Mouse (Mus musculus) lung, postnatal 4 days (tissue): ENCODE measurements at regions not wholly inside any gene's neighbourhood (a gene's known extent, or its start where the extent isn't known, plus 50 kb on each side); places are given as distances from the start of the nearest gene placed in this dataset.
A peak's percentile ranks its signal among the peaks of the same experiment; 100 is the strongest.

Experiments used
- DNase-seq, 2 experiments: peaks; one replicate each; pipeline ENCODE4 v3.0.0; 2021

- no peak for DNase-seq
Measured at GRCm38 (mm10) chr14:120148803-120149202, 106.6 kb upstream of the Oxgr1 start.

GRCm38 (mm10) chr14:120149341-120149741, 107.1 kb upstream of the Oxgr1 start:
- no peak for DNase-seq

- no peak for DNase-seq
Measured at GRCm38 (mm10) chr14:120150589-120150988, 108.4 kb upstream of the Oxgr1 start.

- no peak for DNase-seq
Measured at GRCm38 (mm10) chr14:120154413-120154812, 112.2 kb upstream of the Oxgr1 start.

GRCm38 (mm10) chr14:120164184-120164583, 111.3 kb upstream of the Mbnl2 start:
- DNase-seq, result no peak

- no peak for DNase-seq
Measured at GRCm38 (mm10) chr14:120165496-120166045, 109.9 kb upstream of the Mbnl2 start.

GRCm38 (mm10) chr14:120170733-120171132, 104.7 kb upstream of the Mbnl2 start:
- DNase-seq, result no peak

- no peak for DNase-seq
Measured at GRCm38 (mm10) chr14:120172058-120172457, 103.4 kb upstream of the Mbnl2 start.

GRCm38 (mm10) chr14:120172844-120173243, 102.6 kb upstream of the Mbnl2 start:
- no peak for DNase-seq

- DNase-seq, result no peak
Measured at GRCm38 (mm10) chr14:120174615-120175014, 100.9 kb upstream of the Mbnl2 start.

- no peak for DNase-seq
Measured at GRCm38 (mm10) chr14:120195218-120195617, 80.3 kb upstream of the Mbnl2 start.

- no peak for DNase-seq
Measured at GRCm38 (mm10) chr14:120211741-120212140, 63.7 kb upstream of the Mbnl2 start.

- no peak for DNase-seq
Measured at GRCm38 (mm10) chr14:120212626-120213025, 62.8 kb upstream of the Mbnl2 start.

GRCm38 (mm10) chr14:120219224-120219623, 56.2 kb upstream of the Mbnl2 start:
- no peak for DNase-seq

GRCm38 (mm10) chr14:120223528-120224201, 51.8 kb upstream of the Mbnl2 start:
- peak; percentile 12 to 22 for DNase-seq

GRCm38 (mm10) chr14:120224202-120224846, 51.1 kb upstream of the Mbnl2 start:
- DNase-seq, result peak; percentile 29 to 53

- DNase-seq, result peak in 1 of 2 experiments; percentile 43
Measured at GRCm38 (mm10) chr14:120225657-120226056, 49.8 kb upstream of the Mbnl2 start.
